Mouse (Mus musculus): ENCODE results near the gene Lrrc8b. TPM values are rescaled to one million over a fixed set of nuclear protein-coding genes. Genes with fewer than 3 reads are reported as not detected.

Lrrc8b gene
- total RNA-seq (2022) = 100 to 1,000 TPM in 1 of 4 experiments, 10 to 100 TPM in 3; 87.6 to 107 (median 90.0) TPM

DNA sequence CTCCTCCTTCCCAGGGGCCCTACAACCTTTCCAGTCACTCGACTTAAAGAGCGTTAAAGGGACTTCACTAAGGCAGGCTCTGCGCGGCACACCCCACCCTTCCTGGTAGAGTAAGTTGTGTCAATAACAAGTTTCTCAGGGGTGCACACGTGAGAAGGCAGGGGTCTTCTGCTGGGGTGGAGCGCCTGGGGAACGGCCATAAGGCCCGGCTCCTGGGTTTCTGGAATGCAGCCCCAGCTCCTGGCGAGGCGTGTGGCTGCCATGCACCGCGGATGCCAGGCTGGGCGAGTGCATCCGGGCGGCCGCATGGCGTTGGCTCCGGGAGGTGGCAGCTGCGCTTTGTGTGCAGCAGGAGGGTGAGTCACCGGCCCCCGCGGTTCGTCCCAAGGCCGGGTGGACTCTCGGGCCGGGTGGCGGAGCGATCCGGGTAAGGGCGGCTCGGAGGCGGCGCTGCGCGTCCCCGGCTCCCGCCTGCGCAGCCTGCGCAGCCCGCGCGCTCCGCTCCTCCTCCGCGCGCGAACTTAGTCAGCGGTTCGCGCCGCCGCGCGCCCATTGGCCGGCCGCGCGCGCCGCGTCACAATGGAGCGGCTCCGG, at the start of gene Lrrc8b:
TSS of gene Lrrc8b (plus strand) at position 578 of the 594 bp plus-strand sequence.
- peak; percentile 94 for DNase-seq

DNA sequence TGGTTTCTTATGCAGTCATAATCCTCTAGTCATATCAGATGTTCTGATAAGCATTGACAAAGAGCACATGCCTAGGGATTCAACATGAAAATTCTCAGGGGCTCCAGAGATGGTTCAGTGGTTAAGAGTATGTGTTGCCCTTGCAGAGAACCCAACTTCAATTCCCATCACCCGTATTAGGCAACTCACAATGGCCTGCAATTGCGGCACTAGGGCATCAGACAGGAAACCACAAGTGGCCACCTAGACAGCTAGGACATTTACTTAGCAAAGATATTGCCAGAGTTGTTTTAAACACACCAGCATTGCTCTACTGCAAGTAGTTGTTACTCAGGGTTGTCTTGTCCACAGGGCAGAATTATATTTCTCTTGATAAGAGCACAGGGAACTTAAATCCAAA, 34.1 kb upstream of the Lrrc8b start:
- no peak for DNase-seq

DNA sequence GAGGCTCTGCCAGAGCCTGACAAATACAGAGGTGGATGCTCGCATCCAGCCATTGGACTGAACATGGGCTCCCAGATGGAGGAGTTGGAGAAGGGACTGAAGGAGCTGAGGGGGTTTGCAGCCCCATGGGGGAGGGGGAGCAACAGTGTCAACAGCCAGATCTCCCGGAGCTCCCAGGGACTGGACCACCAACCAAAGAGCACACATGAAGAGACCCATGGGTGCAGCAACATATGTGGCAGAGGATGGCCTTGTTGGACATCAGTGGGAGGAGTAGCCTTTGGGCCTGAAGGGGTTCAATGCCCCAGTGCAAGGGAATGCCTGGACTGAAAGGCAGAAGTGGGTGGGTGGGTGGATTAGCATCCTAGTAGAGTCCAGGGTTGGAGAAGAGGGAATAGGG, 25.2 kb upstream of the Lrrc8b start:
- no peak for DNase-seq

DNA sequence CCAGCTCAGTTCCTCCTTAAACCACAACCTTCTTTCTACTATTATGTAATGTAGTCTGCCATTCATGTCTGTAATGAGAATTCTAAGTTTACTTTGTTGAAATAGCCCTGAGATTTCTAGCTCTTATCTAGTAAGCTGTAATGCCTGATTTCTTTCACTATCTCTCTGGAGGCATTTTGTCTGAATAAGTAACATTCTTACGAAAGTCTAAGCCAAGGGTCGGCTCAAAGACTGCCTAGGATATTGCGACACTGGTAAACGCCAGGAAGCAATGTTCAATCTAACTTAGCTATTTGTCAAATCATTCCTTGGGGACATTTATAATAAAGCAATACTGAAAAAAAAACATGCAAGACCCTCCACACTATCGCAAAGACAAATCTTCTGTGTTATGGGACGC, 21.8 kb upstream of the Lrrc8b start:
- DNase-seq = no peak

DNA sequence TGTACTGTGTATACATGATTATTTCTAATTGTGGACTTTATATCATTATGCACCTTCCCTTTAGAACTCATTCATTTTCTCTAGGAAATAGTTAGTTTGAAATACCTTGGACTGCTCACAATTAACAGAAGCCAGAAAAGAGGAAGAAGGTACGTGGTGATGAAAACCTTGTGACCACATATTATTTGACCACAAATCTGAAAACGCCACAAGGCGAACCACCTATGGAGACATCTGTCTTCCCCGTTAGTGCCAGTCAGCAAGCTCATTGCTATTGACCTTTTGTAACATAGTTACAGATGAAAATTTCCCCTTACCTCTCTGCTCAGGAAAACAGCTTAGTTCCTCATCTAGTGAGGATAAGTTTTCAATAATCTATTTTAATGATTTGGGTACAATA, 20.4 kb upstream of the Lrrc8b start:
- no peak for DNase-seq

DNA sequence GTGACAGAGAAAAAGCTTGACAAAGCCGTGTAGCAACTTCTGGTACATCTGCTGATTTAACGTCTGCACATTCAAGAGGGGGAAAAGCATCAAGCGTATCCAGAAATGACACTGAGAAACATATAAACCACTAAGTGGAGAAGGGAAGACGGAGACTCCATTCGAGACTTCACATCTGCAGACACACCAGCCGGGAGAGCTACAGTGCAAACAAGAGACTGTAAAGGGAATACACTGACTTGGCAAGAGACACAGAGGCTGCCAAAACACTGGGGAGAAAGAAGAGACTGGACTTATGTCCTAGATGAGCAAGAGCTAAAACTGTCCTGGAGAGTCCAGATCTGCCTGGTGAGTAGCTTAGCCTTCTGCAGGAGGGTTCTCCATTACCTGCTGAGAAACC, 16.6 kb upstream of the Lrrc8b start:
- DNase-seq = no peak

DNA sequence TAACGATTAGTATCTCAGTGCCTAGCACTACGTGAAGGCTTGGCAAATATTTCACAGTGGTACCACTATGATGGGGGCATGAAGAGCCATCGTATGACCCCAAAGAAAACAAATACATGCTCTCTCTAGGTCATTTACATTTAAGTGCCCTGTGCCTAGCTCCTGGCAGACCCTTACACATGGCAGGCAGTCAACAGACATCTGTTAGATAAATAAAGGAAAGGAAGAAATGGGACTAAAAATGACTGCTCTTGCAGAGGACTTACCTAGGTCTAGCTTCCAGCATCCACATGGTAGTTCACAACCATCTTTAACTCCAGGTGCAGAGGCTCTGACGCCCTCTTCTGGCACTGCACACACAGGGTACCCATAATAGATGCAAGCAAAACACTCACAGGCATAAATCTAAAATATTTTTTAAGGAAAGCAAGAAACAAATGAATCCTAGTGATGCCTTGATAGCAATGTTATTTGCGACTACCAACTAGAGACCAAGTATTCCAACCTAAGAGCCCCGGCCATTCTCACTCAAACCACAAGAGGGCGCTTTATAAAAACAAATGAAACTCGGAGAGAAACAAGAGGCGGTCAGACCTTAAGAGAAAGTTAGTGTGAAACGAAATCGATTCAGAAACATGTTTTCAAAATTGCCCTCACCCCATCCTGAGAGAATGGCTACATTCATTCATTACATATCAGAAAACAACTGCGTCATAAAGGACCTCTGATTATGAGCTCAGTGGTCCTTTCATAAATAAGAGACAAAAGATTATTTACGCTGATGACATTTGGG, 15.7 kb upstream of the Lrrc8b start:
- peak; percentile 68 for DNase-seq

DNA sequence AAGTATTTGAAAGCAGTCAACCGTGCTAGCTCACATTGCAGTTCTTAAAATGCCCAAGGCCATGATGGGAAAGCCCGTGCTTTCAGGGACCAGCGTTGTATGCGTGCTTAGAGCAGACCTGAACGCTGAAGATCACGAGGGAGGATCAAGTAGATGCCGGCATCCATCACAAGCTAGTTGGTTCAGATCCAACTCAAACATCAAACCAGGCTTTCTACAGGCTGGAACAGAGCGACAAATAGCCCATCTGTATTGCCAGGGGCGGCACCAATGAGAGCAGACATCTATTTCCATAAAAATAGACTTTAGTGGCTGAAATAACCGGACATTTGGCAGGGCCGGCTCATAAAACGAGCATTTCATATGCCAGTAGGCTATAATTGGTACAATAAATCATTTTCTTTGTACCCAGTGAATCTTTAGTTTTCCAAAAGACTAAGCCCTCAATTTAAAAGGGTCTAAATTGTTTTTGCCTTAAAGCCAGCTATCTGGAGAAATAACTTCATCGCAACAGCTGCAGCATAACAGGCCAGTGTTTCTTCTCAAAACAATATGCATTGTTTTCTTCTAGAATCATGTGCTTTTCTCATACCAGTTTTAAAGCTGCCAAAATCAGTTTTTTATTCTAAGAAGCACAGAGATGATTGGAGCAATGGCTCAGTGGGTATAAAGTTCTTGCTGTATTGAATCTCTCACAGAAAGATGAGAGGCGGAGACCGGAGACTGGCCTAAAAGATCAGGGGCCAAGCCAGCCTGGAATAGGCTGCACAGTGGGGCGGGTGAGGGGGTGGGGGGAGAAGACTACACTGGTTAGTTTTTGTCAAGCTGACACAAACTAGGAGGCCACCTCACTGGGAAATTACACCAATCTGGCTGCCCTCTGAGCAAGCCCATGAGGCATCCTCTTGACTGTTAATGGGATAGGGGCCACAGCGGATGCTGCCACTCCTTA, 14.9 kb upstream of the Lrrc8b start:
- DNase-seq = no peak

DNA sequence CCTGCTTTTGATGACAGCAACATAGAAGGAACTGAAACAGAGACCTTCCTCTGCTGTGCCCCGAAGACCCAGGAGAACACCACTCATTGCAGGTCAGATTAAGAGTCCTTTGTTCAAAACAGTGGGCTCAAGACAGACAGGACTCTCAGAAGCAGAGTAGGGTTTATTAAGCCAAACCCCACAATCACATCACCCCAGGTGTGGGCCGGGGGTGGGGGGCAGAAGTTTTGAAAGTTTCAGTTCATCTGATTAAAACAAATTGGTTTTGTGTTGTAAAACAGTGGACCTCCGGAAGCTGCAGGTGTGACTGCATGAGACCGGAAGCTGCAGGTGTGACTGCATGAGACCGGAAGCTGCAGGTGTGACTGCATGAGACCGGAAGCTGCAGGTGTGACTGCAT, 14.0 kb upstream of the Lrrc8b start:
- DNase-seq = no peak

DNA sequence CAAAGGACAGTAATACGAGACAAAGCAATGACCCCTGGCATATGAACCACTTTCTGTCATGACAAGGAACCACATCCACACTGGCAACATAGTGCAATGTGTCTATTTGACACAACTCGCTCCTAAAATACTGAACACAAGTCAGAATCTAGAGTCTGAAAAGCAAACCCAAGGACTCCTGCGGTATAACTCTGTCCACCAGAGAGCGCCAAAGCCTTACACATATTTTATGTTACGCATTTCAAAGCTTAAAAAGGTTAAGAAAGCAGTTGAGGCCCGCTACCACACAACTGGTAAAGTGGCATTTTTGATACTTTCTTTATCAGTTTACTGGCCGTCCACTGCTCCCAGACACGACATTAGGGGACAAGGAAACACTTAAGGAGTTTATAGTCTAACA, 10.6 kb upstream of the Lrrc8b start:
- DNase-seq = no peak

DNA sequence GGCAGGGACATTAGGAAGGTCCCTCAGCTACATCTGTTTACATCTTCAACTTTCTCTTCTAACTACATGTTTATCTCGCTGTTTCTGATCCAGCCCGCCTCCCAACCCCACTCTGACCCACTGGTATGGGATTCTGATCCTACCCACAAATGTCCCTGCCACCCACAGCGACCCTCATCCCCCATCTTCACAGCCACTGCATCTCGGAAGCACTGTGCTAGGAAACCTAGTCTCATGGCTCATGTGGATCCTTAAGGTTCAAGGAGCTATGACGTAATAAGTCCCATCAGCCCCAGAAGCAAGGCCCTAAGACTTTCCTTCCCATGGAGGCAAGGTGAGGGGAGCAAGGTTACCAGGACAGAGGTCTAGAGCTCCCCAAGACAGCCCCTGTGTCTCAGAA, 7.9 kb upstream of the Lrrc8b start:
- no peak for DNase-seq

DNA sequence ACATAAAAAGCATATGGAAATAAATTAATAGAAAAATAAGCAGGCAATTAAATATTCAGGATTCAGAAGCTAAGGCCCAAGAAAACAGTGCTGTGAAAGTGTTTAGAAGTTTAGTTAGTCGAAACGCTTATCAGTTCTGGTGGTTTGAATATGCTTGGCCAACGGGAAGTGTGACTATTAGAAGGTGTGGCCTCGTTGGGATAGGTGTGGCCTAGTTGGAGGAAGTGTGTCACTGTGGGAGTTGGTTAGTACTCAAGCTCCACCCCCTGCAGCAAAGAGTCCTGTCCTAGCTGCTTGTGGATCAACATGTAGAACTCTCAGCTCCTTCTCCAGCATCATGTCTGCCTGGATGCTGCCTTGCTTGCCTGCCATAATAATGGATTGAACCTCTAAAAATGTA, 6.5 kb upstream of the Lrrc8b start:
- DNase-seq = no peak

DNA sequence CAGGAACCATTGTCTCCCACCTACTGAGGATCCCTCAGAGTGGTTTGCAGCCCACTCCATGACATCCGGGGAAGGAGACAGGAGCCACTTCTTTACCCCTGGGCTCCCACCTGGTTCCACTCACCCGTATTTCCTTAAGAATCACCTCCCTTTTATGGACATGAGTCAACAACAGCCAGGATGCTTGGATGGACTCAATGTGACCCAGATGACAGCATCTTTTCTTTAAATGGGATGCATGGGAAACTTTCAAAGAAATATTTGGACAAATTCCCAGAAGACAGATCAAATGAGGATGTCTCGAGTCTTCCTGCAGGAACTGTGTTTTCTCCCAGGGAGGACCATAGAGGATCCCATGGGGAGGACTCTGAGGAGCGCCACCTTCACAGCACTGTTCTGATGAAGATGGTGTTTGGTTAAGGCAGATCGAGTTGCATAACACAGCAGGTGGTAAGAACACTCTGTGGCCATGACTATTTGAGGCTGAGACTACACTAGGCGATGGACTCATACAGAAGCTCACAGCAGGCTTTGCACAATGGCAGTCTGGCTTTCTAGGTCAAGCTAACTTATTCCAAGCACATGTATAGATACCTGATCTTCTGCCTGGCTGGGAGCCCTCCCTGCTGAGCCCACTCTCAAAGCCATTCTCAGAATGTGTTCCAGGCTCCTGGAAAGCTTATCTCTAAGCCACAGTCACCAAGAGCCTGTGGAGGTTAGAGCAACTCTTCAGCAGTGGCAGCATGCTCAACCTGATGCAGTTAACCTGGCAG, 4.9 kb upstream of the Lrrc8b start:
- DNase-seq = no peak

DNA sequence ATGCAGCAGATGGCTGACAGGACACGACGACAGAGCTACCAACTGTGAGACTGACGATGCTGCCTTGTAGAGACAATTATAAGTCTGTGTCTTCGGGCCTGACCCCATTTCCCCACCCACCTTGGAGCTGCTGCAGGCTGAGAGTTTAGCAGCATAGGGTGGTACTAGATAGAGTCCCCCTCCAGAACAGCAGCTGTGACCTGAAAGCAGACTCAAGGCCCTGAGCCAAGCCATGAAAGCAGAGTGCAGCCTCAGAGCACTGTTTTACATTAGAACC, 4.3 kb upstream of the Lrrc8b start:
- no peak for DNase-seq

DNA sequence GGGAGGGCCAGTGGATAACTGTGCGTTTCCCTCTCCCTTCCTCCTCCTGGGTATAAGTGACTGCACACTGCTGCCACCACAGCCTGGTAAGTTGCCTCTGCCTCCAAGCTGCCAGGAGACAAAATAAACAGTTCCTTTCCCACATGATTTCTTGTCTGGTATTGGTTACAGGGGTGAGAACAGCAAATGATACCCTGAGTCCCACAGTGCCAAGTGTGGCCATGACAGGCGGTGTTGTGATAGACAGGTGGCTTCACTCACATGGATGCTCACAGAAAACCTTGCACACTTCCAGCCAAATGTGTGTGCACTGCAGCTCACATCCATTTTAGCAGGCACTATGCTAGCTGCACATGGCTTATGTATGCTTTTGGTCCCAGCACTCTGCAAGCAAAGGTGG, 3.8 kb upstream of the Lrrc8b start:
- no peak for DNase-seq

DNA sequence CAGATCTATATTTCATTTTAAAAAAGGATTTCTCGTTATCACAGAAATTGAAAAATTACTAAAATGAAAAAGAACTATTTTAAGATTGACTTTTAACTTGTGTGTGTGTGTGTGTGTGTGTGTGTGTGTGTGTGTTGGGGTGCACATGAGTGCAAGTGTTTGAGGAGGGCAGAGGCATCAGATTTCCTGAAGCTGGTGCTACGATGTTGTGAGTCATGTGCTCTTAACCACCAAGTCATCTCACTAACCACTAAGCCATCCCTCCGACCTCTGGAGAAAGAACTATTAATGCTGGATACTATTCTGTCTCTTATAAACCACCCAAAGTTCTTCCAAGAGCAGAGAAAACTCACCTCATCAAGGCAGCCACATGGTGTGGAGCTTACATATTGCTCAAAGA, 2.9 kb upstream of the Lrrc8b start:
- DNase-seq = no peak

DNA sequence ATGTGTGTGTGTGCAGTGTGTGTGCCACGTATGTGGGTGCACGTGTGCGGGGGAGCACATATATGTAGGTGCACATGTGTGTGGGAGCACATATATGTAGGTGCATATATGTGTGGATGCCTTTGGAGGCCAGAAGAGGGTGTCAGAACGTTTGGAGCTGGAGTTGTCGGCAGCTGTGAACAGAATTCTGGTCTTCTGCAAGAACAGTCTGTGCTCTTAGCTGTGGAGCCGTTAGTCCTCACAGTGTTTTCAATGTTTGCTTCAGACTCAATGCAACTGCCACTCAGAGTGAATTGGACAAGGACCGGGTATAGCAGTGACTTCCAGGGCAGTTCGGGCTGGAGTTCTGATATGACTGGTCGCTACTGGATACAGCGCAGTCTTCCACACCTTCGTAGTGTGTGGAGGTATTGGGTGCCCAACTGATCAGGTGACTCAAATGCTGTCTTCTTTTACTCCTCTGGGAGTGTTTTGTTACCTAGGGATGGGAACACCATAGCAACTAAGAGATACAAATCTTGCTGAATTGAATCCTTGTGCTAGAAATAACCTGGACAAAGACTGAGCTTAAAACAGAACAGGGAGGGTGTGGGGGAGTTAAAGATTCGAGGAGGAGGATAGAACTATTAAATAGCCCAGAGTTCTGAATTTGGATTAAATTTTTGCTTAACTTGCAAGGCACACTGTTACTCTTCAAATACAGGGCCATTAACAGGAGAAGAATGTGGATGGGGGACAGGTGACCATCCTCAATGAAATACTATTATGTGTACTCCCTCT, 1.0 kb upstream of the Lrrc8b start:
- DNase-seq = no peak

DNA sequence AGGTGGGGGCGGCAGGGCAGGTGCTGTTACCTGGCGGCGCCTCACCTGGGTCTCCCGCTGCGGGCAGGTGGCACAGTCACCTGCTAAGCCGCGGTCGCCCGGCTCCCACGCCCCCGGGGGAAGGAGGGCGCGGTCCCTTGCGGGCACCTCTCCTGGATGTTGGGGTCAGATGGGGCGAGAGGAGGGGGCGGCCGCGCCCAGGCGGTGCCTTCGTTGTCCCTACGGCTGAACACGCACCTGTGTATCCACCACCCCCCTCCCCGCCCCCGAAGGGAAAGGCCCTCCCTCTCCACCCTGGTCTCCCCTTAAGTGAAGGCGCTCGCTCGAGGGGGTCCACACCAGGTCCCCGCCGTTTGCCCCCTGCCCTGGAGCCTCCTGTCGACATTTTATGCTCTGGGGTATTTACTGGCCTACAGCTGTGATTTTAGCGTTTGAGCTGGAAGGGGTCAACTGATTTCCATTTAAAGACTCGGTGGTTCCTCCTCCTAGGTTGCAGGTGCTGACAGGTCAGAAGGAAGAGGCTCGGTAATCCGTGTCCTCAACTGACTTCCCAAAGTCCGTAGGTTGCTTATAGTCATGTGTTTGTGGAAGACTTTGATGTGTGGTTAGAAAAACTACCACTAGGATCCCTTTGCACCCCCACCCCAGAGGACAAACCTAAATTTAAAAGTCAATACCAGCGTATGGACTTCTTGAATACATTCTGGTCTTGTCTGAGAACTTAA, 538 bp downstream of the Lrrc8b start:
- DNase-seq = no peak

DNA sequence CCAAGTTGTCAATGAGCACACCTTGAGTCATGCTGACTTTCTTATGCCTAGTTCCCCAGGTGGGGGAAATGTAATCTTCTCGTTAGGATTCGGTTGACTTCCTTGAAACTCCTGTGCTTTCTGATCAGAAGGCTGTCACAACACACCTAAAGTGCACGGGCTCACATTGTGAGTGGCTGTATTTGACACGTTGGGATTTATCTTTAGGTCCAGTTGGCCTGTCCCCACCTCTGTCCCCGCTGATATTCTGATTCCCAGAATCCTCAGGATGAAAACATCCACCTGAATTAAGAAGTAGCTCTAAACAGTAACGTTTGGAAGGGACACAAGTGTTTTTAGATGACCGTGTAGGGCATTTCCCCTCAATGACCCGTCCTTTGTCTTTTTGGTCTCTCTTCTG, 1.6 kb downstream of the Lrrc8b start:
- DNase-seq = no peak

DNA sequence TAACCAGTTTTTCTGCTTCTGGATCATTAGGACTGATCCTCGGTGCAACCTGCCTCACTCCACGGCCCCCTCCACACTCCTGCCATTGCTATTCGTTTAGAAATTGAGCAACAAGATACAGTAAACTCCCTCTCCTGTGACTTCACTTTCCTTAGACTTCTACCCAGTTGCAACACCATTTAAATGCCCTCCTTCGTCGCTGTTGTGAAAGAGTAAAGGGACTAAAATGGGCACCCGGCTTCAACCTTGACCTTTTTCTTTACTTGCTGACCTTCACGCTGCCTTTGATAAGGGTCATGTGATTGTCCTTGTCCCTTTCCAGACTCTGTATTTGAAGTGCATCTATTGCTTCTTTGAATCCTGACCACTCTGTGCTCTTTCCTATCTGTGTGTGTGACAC, 2.8 kb downstream of the Lrrc8b start:
- peak; percentile 81 for DNase-seq

DNA sequence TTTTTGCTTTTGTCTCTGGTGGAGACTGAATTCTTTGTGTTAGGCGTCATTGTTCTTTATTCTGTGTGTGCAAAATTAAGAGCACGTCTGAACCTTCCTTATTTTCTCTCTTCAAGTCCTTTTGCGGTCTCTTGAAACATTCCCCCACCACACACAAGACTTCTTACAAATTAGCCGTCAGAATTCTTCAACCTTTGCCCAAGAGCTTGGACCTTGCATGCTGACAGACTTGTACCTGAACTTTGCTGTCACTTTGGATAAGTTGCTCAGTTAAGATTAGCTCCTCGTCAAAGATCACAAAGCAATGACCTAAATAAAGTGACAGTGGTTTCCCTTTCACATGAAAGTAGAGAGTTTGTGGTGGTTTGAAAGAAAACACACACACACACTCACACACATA, 3.3 kb downstream of the Lrrc8b start:
- DNase-seq = no peak

Measured in adrenal gland, adult 8-10 months (tissue).